Mouse (Mus musculus) cerebellum, adult 2 months (tissue): ENCODE data around the gene Mcf2l.

Experiments
- CTCF ChIP-seq: fragments of 200-500 bp; IDR thresholded peaks from 2 replicates; pipeline ENCODE4 v1.5.1; 2011; ENCODE audit warnings: low read depth, mild to moderate bottlenecking, control low read depth, low read length, moderate library complexity, borderline replicate concordance; ENCODE audit not compliant: insufficient read depth
- POLR2A ChIP-seq: fragments of 200-500 bp; IDR thresholded peaks from 2 replicates; pipeline ENCODE4 v1.6.1; 2011; ENCODE audit warnings: low read length, control low read depth, borderline replicate concordance; ENCODE audit not compliant: insufficient read depth

DNA sequence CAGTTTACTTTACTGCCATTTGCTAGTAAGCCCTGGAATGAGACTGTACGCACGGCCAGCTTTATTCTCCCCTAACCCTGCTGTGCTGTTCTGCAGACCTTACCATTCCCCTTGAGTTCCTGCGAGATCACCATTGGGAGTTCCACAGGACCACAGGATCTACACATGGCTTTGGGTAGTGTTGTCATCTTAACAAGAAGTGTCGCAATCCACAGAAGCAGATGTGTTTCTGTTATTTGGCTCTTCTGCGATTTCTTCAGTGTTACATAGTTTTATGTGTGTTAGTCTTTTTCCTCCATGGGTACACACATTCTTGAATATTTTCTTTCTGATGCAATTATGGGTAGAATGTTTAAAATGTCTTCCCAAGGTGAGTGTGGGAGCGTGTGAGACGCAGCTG lies 32.8 kb upstream of the Mcf2l start:
- no peak for TF ChIP-seq CTCF
- no peak for TF ChIP-seq POLR2A
